Mouse (Mus musculus) ovary, adult 10 weeks (tissue): ENCODE results near the gene Gm5726. TPM values are rescaled to one million over a fixed set of nuclear protein-coding genes. Genes with fewer than 3 reads are reported as not detected.

Experiments
- polyA plus RNA-seq: library from polyadenylated mRNA; stranded (reverse); fragments of 350-450 nt; fragmentation: Illumina TruSeq; extraction: RNeasy Lipid Tissue Mini Kit (QIAGEN cat#74804); gene quantifications from one replicate; pipeline ENCODE4 v1.2.3, GENCODE M21; 2014

Gm5726 gene
- polyA plus RNA-seq: not detected

GRCm38 (mm10) chr7:20545657-20546056 lies at the start of gene Gm5726:
Gene Gm5726 (minus strand): TSS chr7:20545757.

DNA sequence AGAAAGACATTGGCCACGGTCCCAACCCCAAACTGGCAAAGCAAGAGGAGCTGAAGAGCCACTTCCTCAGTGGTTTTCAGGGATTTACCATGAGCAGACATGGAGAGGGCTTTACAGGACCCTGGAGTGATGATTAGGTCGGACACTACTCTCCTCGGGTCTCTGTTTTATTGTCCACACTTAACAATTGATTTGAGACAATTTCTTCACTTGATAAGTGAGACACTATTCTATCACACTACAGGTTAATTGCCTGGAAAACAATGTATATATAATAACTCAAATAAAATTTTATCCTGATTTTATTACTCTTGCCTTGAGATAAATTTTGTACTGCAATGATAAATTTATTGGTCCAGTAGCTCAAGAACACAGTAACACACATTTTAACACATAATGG lies 30.6 kb upstream of the Gm5726 start, which contains the start of gene Gm4141:
Gene Gm4141 (minus strand): TSS at position 101 of the 400 bp plus-strand sequence.

DNA sequence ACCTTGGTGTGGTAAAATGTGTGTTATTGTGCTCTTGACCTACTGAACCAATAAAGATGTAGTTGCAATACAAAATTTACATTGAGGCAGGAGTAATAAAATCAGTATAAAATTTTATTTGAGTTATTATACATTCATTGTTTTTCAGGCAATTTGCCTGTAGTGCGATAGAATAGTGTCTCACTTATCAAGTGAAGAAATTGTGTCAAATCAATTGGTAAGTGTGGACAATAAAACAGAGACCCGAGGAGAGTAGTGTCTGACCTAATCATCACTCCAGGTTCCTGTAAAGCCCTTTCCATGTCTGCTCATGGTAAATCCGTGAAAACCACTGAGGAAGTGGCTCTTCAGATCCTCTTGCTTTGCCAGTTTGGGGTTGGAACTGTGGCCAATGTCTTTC lies 12.0 kb downstream of the Gm5726 start, which contains the start of gene Vmn1r104:
Gene Vmn1r104 (plus strand): TSS at position 301 of the 400 bp plus-strand sequence.

GRCm38 (mm10) chr7:20510434-20510833 lies 35.1 kb downstream of the Gm5726 start, which contains the start of gene Vmn1r103:
Gene Vmn1r103 (minus strand): TSS chr7:20510534.

Other genes with a start within 250 kb of the Gm5726 start
- not detected for gene Gm4133, start 211.7 kb downstream of the Gm5726 start, polyA plus RNA-seq
- gene Gm5728, start 170.3 kb downstream of the Gm5726 start, polyA plus RNA-seq: not detected
- gene Vmn1r100, start 127.8 kb downstream of the Gm5726 start, polyA plus RNA-seq: not detected
- not detected for gene Vmn1r101, start 103.2 kb downstream of the Gm5726 start, polyA plus RNA-seq
- not detected for gene Gm10670, start 70.8 kb downstream of the Gm5726 start, polyA plus RNA-seq
- gene Vmn1r103, start 35.2 kb downstream of the Gm5726 start, polyA plus RNA-seq: not detected
- gene Vmn1r104, start 11.9 kb downstream of the Gm5726 start, polyA plus RNA-seq: not detected
- not detected for gene Gm4141, start 30.5 kb upstream of the Gm5726 start, polyA plus RNA-seq
- gene Gm4513, start 53.3 kb upstream of the Gm5726 start, polyA plus RNA-seq: not detected
- not detected for gene Vmn1r107, start 123.2 kb upstream of the Gm5726 start, polyA plus RNA-seq
- gene Vmn1r111, start 157.5 kb upstream of the Gm5726 start, polyA plus RNA-seq: not detected
- gene Gm10668, start 184.9 kb upstream of the Gm5726 start, polyA plus RNA-seq: not detected
- not detected for gene Vmn1r112, start 225.4 kb upstream of the Gm5726 start, polyA plus RNA-seq
- gene Vmn1r113, start 241.5 kb upstream of the Gm5726 start, polyA plus RNA-seq: not detected